ENCODE assay signal across 26 mouse cellular contexts in the genomic region with DNA sequence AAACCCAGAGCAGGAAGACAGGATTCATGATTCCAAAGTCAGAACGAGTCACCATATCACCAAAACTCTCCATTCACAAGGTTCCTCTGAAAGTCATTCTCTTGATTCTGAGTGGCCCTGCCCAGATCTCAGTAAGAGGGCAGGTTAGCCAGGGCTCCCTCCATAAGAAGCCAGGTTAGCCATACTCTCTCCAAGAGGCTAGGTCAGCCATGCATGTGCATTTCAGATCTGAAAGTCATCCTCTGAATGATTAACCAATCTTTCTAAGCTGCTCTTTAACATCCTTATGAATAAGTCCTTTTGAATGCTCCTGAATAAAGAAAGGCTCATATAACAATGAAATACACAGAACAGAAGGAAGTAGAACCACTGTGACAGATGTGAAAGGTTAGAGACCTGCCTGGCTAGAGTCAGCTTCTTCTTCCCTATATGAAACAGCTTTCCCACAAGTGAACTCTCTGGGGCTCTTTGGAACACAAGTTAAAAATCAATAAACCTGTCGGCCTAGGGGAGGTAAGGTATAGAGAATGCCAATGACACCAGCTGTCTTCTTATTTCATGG. TPM values are rescaled to one million over a fixed set of nuclear protein-coding genes. Genes with fewer than 3 reads are reported as not detected.
DNase-seq lines count a peak whose midpoint lies in the region; ATAC-seq and TF ChIP-seq lines count a peak whose summit lies in the region.
"Had no signal": no experiment of that assay in that cellular context is flagged by ENCODE, and none has a peak within 500 bp of the region (broad histone marks: within the 10 kb centered on the region; RNA-seq: fewer than 3 reads in every experiment).

No protein-coding gene starts in this region.

- no peak overlapping the region for H3K4me3 ChIP-seq in kidney, adult 2 months (ENCODE audit: insufficient read depth, low read depth, low read length)
- no peak overlapping the region for H3K4me3 ChIP-seq in lung, embryonic 16.5 days (ENCODE audit: low read length)
- no peak overlapping the region for H3K4me3 ChIP-seq in brown adipose tissue, adult 24 weeks (ENCODE audit: insufficient read depth, low read depth, low read length)
- H3K4me3 ChIP-seq in stomach, embryonic 15.5 days (replicated peaks) = no peak overlapping the region
- H3K4me3 ChIP-seq: heart, embryonic 13.5 days; limb, embryonic 15.5 days; neural tube, embryonic 15.5 days had no signal

- H3K4me1 ChIP-seq in kidney, adult 2 months (ENCODE audit: control insufficient read depth, insufficient read depth, low read length) = peaks cover 23% of the 10 kb centered on the region
- 0 out of 2 replicates have a peak, but pooled peaks cover 3% of the 10 kb centered on the region for H3K4me1 ChIP-seq in lung, embryonic 16.5 days (replicated peaks; ENCODE audit: control insufficient read depth, insufficient read depth, low read length)
- peaks cover 14% of the 10 kb centered on the region for H3K4me1 ChIP-seq in brown adipose tissue, adult 24 weeks (ENCODE audit: control insufficient read depth, insufficient read depth, insufficient read length, low read length)
- no peaks in the 10 kb centered on the region for H3K4me1 ChIP-seq in stomach, embryonic 15.5 days
- H3K4me1 ChIP-seq: limb, embryonic 15.5 days had no signal

- H3K27ac ChIP-seq in kidney, adult 2 months (ENCODE audit: insufficient read depth, low read depth, low read length) = peak overlapping the region; percentile 92
- peak overlapping the region; percentile 4 for H3K27ac ChIP-seq in lung, embryonic 16.5 days (ENCODE audit: low read length)
- H3K27ac ChIP-seq in brown adipose tissue, adult 24 weeks (replicated peaks; ENCODE audit: low read depth, low read length) = 0 out of 2 replicates have a peak overlapping the region, but pooled peaks have one; percentile 11
- H3K27ac ChIP-seq in stomach, embryonic 15.5 days = peak overlapping the region; percentile 27; the same call in 1 of the 2 replicates
- H3K27ac ChIP-seq: heart, embryonic 13.5 days; limb, embryonic 15.5 days; liver, embryonic 14.5 days; macrophage; neural tube, embryonic 15.5 days had no signal

- no peak overlapping the region for H3K4me2 ChIP-seq in lung, embryonic 16.5 days (ENCODE audit: low read depth, low read length)
- no peak overlapping the region for H3K4me2 ChIP-seq in stomach, embryonic 15.5 days
- H3K4me2 ChIP-seq: heart, embryonic 13.5 days; limb, embryonic 15.5 days; neural tube, embryonic 15.5 days had no signal

- DNase-seq in kidney, adult 2 months = no peak
- DNase-seq in kidney, postnatal 10 days = no peak
- DNase-seq in lung, adult 18-20 months = no peak
- DNase-seq in urinary bladder, postnatal 4 days (ENCODE audit: low spot score in 2 of 2) = no peak
- DNase-seq in ovary, adult 18-20 months (ENCODE audit: low spot score) = no peak
- DNase-seq: adrenal gland, adult 8-10 months; cerebellum, adult 8-10 months; cerebellum, postnatal 36 days; heart, postnatal 14 days; left cerebral cortex, postnatal 4 days; midbrain, embryonic 14.5 days; right cerebral cortex, postnatal 25 days; spleen, adult 18-20 months; thymus, postnatal 4 days had no signal

- no peak for TF ChIP-seq CTCF in kidney, adult 2 months (conservative IDR thresholded peaks at IDR 0.05; ENCODE audit: insufficient read depth, insufficient read length, low read depth, low read length)

- H3K27me3 ChIP-seq in kidney, adult 2 months (replicated peaks; ENCODE audit: control insufficient read depth, insufficient read depth, low read length) = no peaks in the 10 kb centered on the region
- no peaks in the 10 kb centered on the region for H3K27me3 ChIP-seq in lung, embryonic 16.5 days (ENCODE audit: control insufficient read depth, insufficient read depth, low read depth, low read length)
- H3K27me3 ChIP-seq in stomach, embryonic 15.5 days (replicated peaks) = no peaks in the 10 kb centered on the region
- H3K27me3 ChIP-seq: heart, embryonic 13.5 days; limb, embryonic 15.5 days; neural tube, embryonic 15.5 days had no signal

- TF ChIP-seq POLR2A in kidney, adult 2 months (IDR thresholded peaks at IDR 0.05; ENCODE audit: low read depth, low read length) = no peak

- 49% methylated on average over 2 of the region's 2 CpGs for WGBS in kidney, adult 2 months
- WGBS in lung, embryonic 16.5 days = 64% methylated on average over 2 of the region's 2 CpGs
- 70% methylated on average over 2 of the region's 2 CpGs for WGBS in stomach, embryonic 15.5 days

- H3K9me3 ChIP-seq in lung, embryonic 16.5 days (ENCODE audit: control insufficient read depth, low read length) = no peaks in the 10 kb centered on the region
- no peaks in the 10 kb centered on the region for H3K9me3 ChIP-seq in stomach, embryonic 15.5 days
- H3K9me3 ChIP-seq: heart, embryonic 13.5 days; limb, embryonic 15.5 days; neural tube, embryonic 15.5 days had no signal

- H3K9ac ChIP-seq in lung, embryonic 16.5 days (ENCODE audit: low read length) = no peak overlapping the region
- no peak overlapping the region for H3K9ac ChIP-seq in stomach, embryonic 15.5 days
- H3K9ac ChIP-seq: heart, embryonic 13.5 days; limb, embryonic 15.5 days; liver, embryonic 14.5 days; neural tube, embryonic 15.5 days had no signal

- H3K36me3 ChIP-seq in kidney, adult 2 months (ENCODE audit: control insufficient read depth, insufficient read depth, low read length) = peaks cover 6% of the 10 kb centered on the region
- H3K36me3 ChIP-seq in lung, embryonic 16.5 days (ENCODE audit: control insufficient read depth, insufficient read depth, low read length) = peaks cover 8% of the 10 kb centered on the region
- peaks cover 8% of the 10 kb centered on the region; the same call in 1 of the 2 replicates for H3K36me3 ChIP-seq in stomach, embryonic 15.5 days

- no peak for ATAC-seq in lung, embryonic 16.5 days (ENCODE audit: low read depth)
- no peak for ATAC-seq in stomach, embryonic 15.5 days (ENCODE audit: insufficient read depth, low FRiP score, low read depth)
- ATAC-seq: activated CD4-positive, CD25-positive, alpha-beta regulatory T cell, adult 4 months; CD4-positive, CD25-positive, alpha-beta regulatory T cell, adult 4 months; forebrain, embryonic 14.5 days; hindbrain, embryonic 16.5 days had no signal

RNA-seq across cellular contexts. Expression of a gene that starts 10.6 kb away (rescaled TPM):
- 31.6 and 34.3 TPM in 2 replicates for polyA plus RNA-seq in kidney, adult 2 months (2012; rRNA removed)
- polyA plus RNA-seq in lung, embryonic 16.5 days (2015; fragmentation: Nextera tagmentation; extraction: Ambion mirVana) = 52.7 and 53.6 TPM in 2 replicates
- 54.8 and 58.0 TPM in 2 replicates for polyA plus RNA-seq in brown adipose tissue, adult 24 weeks (2012; ENCODE audit: insufficient read depth, insufficient read length, missing spikeins)
- polyA plus RNA-seq in stomach, embryonic 15.5 days (2015; fragmentation: Nextera tagmentation; extraction: Ambion mirVana) = 52.5 and 57.4 TPM in 2 replicates

RNA-seq across cellular contexts. Expression of a gene that starts 51.1 kb away (rescaled TPM):
- 20.8 and 27.6 TPM in 2 replicates for polyA plus RNA-seq in kidney, adult 2 months (2012; rRNA removed)
- 6.8 and 7.3 TPM in 2 replicates for polyA plus RNA-seq in lung, embryonic 16.5 days (2015; fragmentation: Nextera tagmentation; extraction: Ambion mirVana)
- polyA plus RNA-seq in brown adipose tissue, adult 24 weeks (2012; ENCODE audit: insufficient read depth, insufficient read length, missing spikeins) = 32.6 and 42.6 TPM in 2 replicates
- 8.0 and 8.4 TPM in 2 replicates for polyA plus RNA-seq in stomach, embryonic 15.5 days (2015; fragmentation: Nextera tagmentation; extraction: Ambion mirVana)

RNA-seq across cellular contexts. Expression of a gene that starts 53.6 kb away (rescaled TPM):
- 9.5 and 9.7 TPM in 2 replicates for polyA plus RNA-seq in kidney, adult 2 months (2012; rRNA removed)
- polyA plus RNA-seq in lung, embryonic 16.5 days (2015; fragmentation: Nextera tagmentation; extraction: Ambion mirVana) = 38.2 and 45.0 TPM in 2 replicates
- 10.9 and 15.5 TPM in 2 replicates for polyA plus RNA-seq in brown adipose tissue, adult 24 weeks (2012; ENCODE audit: insufficient read depth, insufficient read length, missing spikeins)
- 47.4 and 48.6 TPM in 2 replicates for polyA plus RNA-seq in stomach, embryonic 15.5 days (2015; fragmentation: Nextera tagmentation; extraction: Ambion mirVana)
- polyA plus RNA-seq: CD4-positive, CD25-positive, alpha-beta regulatory T cell, adult 4 months had no signal

Comparison
In these comparisons a context has a peak if more than half of its experiments do, and no peak if none do; other contexts are left out.
1. H3K27ac ChIP-seq: peak in every context shown above with its lines; median percentile 92 in kidney, adult 2 months; 27 in stomach, embryonic 15.5 days; 11 in brown adipose tissue, adult 24 weeks; 4 in lung, embryonic 16.5 days.